Mouse (Mus musculus) cerebellum, adult 2 months (tissue): Measurements from ENCODE around the gene Dtx3l.

ENCODE experiments used
- CTCF ChIP-seq: fragments of 200-500 bp; IDR thresholded peaks from 2 replicates; pipeline ENCODE4 v1.5.1; 2011; ENCODE audit warnings: low read depth, mild to moderate bottlenecking, control low read depth, low read length, moderate library complexity, borderline replicate concordance; ENCODE audit not compliant: insufficient read depth
- POLR2A ChIP-seq: fragments of 200-500 bp; IDR thresholded peaks from 2 replicates; pipeline ENCODE4 v1.6.1; 2011; ENCODE audit warnings: low read length, control low read depth, borderline replicate concordance; ENCODE audit not compliant: insufficient read depth

DNA sequence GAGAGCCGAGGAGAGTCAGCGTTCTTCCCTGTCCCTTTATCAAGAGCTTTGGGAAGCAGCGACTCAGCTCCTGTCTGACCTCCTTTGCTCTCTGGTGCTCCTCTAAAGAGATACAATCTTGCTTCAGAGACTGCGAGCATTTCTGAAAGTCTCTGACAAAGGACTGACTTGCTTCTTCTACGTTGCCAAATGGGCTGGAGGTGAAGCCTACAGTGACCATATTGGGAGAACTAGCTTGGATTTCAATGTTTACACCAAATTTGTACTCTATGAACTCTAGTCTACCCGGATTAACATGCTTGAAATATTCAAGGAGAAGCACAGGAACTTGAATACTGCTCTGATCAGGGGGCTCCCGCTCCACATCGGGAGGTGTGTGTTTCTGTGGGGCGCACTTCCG, 5.8 kb downstream of the Dtx3l start:
- TF ChIP-seq POLR2A = no peak
- no peak for TF ChIP-seq CTCF
